Mouse (Mus musculus) liver, embryonic 15.5 days (tissue): ENCODE results near the gene Mnat1. TPM values are rescaled to one million over a fixed set of nuclear protein-coding genes. Genes with fewer than 3 reads are reported as not detected.
A peak's percentile ranks its signal among the peaks of the same experiment; 100 is the strongest.

ENCODE experiments used
- ATAC-seq: fragments of 200-750 bp; cut with Nextera tagmentation; 2 replicates; pipeline ENCODE4 v1.8.0; 2017; ENCODE audit warnings: moderate number of reproducible peaks, mild to moderate bottlenecking, moderate library complexity; ENCODE audit not compliant: insufficient read depth
- H3K27ac ChIP-seq: fragments of 300-500 bp; sonication (generic); replicated peaks from 2 replicates; pipeline ENCODE4 v1.5.1; 2015; ENCODE audit warnings: mild to moderate bottlenecking, inconsistent platforms
- H3K27me3 ChIP-seq: fragments of 300-500 bp; sonication (generic); 2 replicates; pipeline ENCODE4 v1.6.1; 2015; ENCODE audit warnings: mild to moderate bottlenecking, inconsistent platforms
- H3K36me3 ChIP-seq: fragments of 300-500 bp; sonication (generic); replicated peaks from 2 replicates; pipeline ENCODE4 v1.6.1; 2015; ENCODE audit warnings: moderate library complexity, mild to moderate bottlenecking, inconsistent platforms
- H3K4me1 ChIP-seq: fragments of 300-500 bp; sonication (generic); replicated peaks from 2 replicates; pipeline ENCODE4 v1.6.1; 2015; ENCODE audit warnings: inconsistent platforms
- H3K4me2 ChIP-seq: fragments of 300-500 bp; sonication (generic); 2 replicates; pipeline ENCODE4 v1.6.1; 2015; ENCODE audit warnings: moderate library complexity, mild to moderate bottlenecking, inconsistent platforms
- H3K4me3 ChIP-seq: fragments of 300-500 bp; sonication (generic); replicated peaks from 2 replicates; pipeline ENCODE4 v1.5.1; 2015; ENCODE audit warnings: mild to moderate bottlenecking, inconsistent platforms
- H3K9ac ChIP-seq: fragments of 300-500 bp; sonication (generic); 2 replicates; pipeline ENCODE4 v1.6.1; 2015; ENCODE audit warnings: moderate library complexity, mild to moderate bottlenecking, inconsistent platforms
- H3K9me3 ChIP-seq: fragments of 300-500 bp; sonication (generic); replicated peaks from 2 replicates; pipeline ENCODE4 v1.6.1; 2016; ENCODE audit warnings: inconsistent platforms
- WGBS: fragments of 180-500 bp; shearing (Covaris S2); methylation state at CpG from one replicate; pipeline ENCODE4 v1.1.7; 2015; ENCODE audit warnings: mixed read lengths; ENCODE audit not compliant: insufficient replicate concordance; 5-methylcytosine and 5-hydroxymethylcytosine counted together
- polyA plus RNA-seq: library from polyadenylated mRNA; unstranded; fragments of >200 nt; fragmentation: Nextera tagmentation; extraction: Ambion mirVana; gene quantifications from 2 replicates; pipeline ENCODE4 v1.2.1, GENCODE M21; 2015

Gene Mnat1
- polyA plus RNA-seq, 1 experiment from 2014 or later, result 8.0 TPM

DNA sequence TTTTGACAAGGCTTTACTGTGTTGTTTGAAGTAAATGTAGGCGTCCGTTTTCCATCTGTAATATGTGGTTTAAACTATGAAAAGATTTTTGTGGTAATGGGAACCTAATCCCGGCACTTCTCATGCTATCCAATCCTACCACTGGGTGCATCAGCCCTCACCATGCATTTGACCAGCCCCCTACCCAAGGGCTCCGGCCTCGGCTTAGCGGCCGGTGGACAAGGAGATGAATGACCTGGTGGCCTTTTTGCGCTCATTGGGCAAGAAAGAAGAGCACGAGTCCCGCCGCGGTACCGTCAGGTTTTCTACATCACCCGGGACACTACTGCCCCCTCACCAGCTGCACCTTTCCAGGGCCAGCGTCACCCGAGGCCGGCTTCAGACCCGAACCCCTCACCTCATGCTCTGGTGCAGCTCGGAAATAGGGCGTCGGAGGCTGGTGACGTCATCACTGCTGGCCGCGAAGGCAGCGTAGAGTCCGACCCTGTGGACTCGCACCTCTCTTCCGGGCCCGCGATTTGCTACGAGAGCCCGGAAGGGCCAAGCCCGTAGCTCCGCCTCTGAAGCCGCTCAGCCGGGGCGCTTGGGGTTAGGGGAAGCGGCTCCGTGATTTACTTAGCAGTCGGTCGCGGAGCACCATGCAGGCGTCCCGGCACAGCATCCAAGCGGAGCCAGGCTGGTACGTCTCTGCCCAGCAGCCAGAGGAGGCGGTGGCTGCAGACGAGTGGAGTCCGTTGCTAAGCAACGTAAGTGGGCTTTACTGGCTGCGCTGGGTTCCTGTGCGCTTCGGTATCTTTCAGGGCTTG, 163.0 kb downstream of the Mnat1 start, which contains the start of the genes Trmt5 and Slc38a6:
TSS of gene Trmt5 (minus strand) at position 424 of the 806 bp plus-strand sequence.
TSS of gene Slc38a6 (plus strand) at position 493 of the 806 bp plus-strand sequence.
- Histone ChIP-seq H3K27ac (peak within 1 kb of the TSS; percentile 45; the same call in 1 of the 2 replicates), H3K9me3 (no peaks in the 10 kb centered on the region)
- whole genome bisulfite sequencing, result under 1% methylated on average over 53 of the region's 53 CpGs

DNA sequence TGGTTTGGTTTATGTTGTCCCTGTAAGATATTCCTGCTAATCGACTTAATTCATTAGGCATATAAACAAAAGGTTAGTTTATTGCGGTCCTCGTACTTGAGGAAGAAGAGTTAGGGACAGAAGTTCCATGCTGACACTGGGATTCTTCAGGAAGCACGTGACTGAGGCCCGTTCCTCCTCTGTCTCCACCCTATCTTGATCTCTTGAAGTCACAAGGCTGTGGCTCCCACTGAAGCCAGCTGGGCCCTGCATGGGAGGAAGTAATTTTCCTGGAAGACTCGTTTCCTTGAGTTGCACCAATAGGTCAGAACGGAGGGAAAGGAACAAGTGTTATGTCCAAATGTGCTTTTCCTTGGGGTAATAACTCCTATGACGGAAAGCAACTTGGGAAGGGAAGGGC, 164.1 kb downstream of the Mnat1 start:
- Histone ChIP-seq H3K9ac (no peak overlapping the region), H3K36me3 (peaks cover 14% of the 10 kb centered on the region), H3K4me1 (peaks cover 21% of the 10 kb centered on the region), H3K9me3 (no peaks in the 10 kb centered on the region), H3K27ac (no peak overlapping the region), H3K27me3 (no peaks in the 10 kb centered on the region), H3K4me3 (peak overlapping the region; percentile 77), H3K4me2 (peak overlapping the region; percentile 79)
- no peak for ATAC-seq
- WGBS, result 46% methylated on average over 8 of the region's 8 CpGs

More for the DNA sequence above, 163.0 kb downstream of the Mnat1 start, which contains the start of the genes Trmt5 and Slc38a6:
- peaks cover 16% of the 10 kb centered on the region for H3K36me3 ChIP-seq
- H3K4me2 ChIP-seq, result peak within 1 kb of the TSS; percentile 79
- peak within 1 kb of the TSS; percentile 77 for H3K4me3 ChIP-seq
- H3K9ac ChIP-seq, result peak within 1 kb of the TSS; percentile 66
- ATAC-seq, result peak; percentile 94
- H3K27me3 ChIP-seq, result no peaks in the 10 kb centered on the region
- peaks cover 21% of the 10 kb centered on the region for H3K4me1 ChIP-seq

DNA sequence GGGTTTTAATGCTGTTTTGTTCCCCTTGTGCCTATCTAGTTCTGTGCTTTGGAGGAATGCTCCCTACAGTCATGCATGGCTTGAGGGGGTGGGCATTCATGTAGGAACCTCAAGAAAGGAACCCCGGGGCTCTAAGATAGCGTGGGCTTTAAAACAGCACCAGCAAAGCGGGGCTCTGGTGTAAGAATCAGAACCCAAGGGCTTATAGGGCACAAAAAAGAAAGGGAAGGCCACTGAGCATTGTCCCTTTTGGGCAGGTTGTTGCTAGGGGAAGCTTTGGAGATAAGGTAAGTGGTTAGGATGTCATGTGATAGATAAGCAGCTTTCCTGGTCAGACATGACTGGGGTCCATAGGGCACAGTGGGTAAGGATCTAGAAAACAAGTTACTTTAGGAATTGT, 165.1 kb downstream of the Mnat1 start:
- ATAC-seq, result no peak
- H3K27ac ChIP-seq, result no peak overlapping the region
- no peak overlapping the region for H3K4me3 ChIP-seq
- no peaks in the 10 kb centered on the region for H3K9me3 ChIP-seq
- peaks cover 12% of the 10 kb centered on the region for H3K36me3 ChIP-seq
- no peak overlapping the region; the same call in 1 of the 2 replicates for H3K4me2 ChIP-seq
- WGBS, result 70% methylated on average over 3 of the region's 3 CpGs
- peaks cover 21% of the 10 kb centered on the region for H3K4me1 ChIP-seq
- no peaks in the 10 kb centered on the region for H3K27me3 ChIP-seq
- H3K9ac ChIP-seq, result no peak overlapping the region

DNA sequence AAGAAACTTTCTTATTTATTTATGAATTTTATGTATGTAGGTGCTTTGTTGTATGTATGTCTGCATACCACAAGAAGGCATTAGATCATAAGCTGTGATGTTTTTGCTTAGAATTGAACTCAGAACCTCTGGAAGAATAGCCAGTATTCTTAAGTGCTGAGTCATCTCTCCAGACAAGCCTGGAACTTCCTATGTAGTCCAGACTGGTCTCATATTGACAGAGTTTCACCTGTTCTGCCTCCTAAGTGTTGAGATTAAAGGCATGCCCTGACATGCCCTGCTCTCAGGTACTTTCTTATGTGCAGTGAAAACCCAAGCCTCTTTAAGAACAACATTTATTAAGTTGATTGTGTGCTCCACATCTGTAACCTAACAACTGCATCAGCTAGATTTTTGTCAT, 171.4 kb downstream of the Mnat1 start:
- no peak overlapping the region for H3K4me2 ChIP-seq
- no peaks in the 10 kb centered on the region for H3K4me1 ChIP-seq
- H3K27me3 ChIP-seq, result no peaks in the 10 kb centered on the region
- ATAC-seq, result no peak
- no peaks in the 10 kb centered on the region for H3K9me3 ChIP-seq
- no peak overlapping the region for H3K4me3 ChIP-seq
- H3K27ac ChIP-seq, result no peak overlapping the region
- no peak overlapping the region for H3K9ac ChIP-seq
- H3K36me3 ChIP-seq, result peaks cover 6% of the 10 kb centered on the region; the same call in 1 of the 2 replicates

DNA sequence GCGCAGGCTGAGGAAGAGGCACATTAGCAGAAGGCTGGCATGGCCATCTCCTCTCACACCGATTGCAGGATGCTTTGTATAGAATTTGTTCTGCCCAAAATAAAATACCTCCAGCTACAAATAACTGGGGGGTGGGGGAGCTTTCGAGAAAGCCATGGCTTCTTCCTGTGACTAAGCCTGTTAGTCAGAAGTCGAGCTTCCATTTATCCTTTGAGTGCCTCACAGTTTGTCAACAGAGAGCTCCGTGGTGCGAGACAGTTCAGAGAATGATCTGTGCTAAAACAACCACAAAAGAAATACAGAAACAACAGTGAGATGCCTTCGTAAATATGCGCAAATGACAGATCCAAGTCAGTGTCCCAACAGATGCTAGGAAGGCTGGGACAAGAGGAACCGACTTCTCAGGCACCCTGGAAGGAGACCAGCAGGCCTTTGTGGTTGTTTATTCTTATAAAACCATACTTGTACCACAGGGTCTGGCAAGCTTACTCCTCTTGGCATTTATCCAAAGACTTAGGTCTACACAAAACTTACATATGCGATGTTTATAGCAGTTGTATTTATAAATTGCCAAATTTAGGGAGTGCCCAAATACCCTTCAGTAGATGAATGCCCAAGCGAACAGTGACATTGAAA, 172.1 kb downstream of the Mnat1 start:
- peaks cover 6% of the 10 kb centered on the region; the same call in 1 of the 2 replicates for H3K36me3 ChIP-seq
- no peaks in the 10 kb centered on the region for H3K4me1 ChIP-seq
- 72% methylated on average over 11 of the region's 11 CpGs for WGBS
- H3K27me3 ChIP-seq, result no peaks in the 10 kb centered on the region
- H3K9me3 ChIP-seq, result no peaks in the 10 kb centered on the region
- H3K9ac ChIP-seq, result no peak overlapping the region
- no peak overlapping the region for H3K27ac ChIP-seq
- H3K4me2 ChIP-seq, result no peak overlapping the region
- no peak overlapping the region for H3K4me3 ChIP-seq
- ATAC-seq, result no peak

- no peaks in the 10 kb centered on the region for H3K36me3 ChIP-seq
- H3K4me1 ChIP-seq, result no peaks in the 10 kb centered on the region
- no peak overlapping the region for H3K9ac ChIP-seq
- no peaks in the 10 kb centered on the region for H3K9me3 ChIP-seq
- no peak overlapping the region for H3K4me3 ChIP-seq
- WGBS, result 75% methylated on average over 5 of the region's 5 CpGs
- no peaks in the 10 kb centered on the region for H3K27me3 ChIP-seq
- H3K27ac ChIP-seq, result no peak overlapping the region
- no peak for ATAC-seq
- no peak overlapping the region for H3K4me2 ChIP-seq
Measured at GRCm38 (mm10) chr12:73298621-73299020, 175.1 kb downstream of the Mnat1 start.

- Histone ChIP-seq H3K4me3 (no peak overlapping the region), H3K27ac (no peak overlapping the region), H3K4me2 (no peak overlapping the region), H3K27me3 (no peaks in the 10 kb centered on the region), H3K9ac (no peak overlapping the region), H3K9me3 (no peaks in the 10 kb centered on the region), H3K4me1 (no peaks in the 10 kb centered on the region), H3K36me3 (no peaks in the 10 kb centered on the region)
- WGBS, result 71% methylated on average over 2 of the region's 2 CpGs
- no peak for ATAC-seq
Measured at GRCm38 (mm10) chr12:73300531-73300930, 177.0 kb downstream of the Mnat1 start.

DNA sequence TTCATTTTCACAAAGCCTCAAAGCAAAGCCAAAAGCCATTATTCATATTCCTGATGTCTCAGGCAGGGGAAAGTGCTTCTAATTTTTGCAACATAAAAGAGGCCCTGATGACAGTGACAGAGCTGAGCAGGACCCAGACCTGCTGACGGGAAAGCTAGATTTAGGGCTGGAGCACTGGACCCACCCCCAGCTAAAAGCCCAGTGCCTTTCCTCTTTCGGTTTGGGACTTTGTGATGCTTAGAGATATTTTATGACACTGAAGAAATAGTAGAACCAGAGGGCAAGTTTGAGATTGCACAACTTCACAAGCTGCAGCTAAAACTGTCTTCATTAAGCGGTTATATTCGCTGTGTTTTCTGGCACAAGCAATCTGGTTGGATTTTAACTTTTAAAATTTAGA, 181.1 kb downstream of the Mnat1 start:
- whole genome bisulfite sequencing, result 75% methylated on average over 4 of the region's 4 CpGs
- Histone ChIP-seq H3K36me3 (no peaks in the 10 kb centered on the region), H3K4me2 (no peak overlapping the region), H3K9me3 (no peaks in the 10 kb centered on the region), H3K4me3 (no peak overlapping the region), H3K4me1 (no peaks in the 10 kb centered on the region), H3K27ac (no peak overlapping the region), H3K9ac (no peak overlapping the region), H3K27me3 (no peaks in the 10 kb centered on the region)
- no peak for ATAC-seq

- no peak for ATAC-seq
- no peak overlapping the region for H3K9ac ChIP-seq
- WGBS, result 73% methylated on average over 4 of the region's 4 CpGs
- no peak overlapping the region for H3K27ac ChIP-seq
- H3K9me3 ChIP-seq, result no peaks in the 10 kb centered on the region
- H3K27me3 ChIP-seq, result no peaks in the 10 kb centered on the region
- H3K4me2 ChIP-seq, result no peak overlapping the region
- no peaks in the 10 kb centered on the region for H3K36me3 ChIP-seq
- H3K4me3 ChIP-seq, result no peak overlapping the region
- no peaks in the 10 kb centered on the region for H3K4me1 ChIP-seq
Measured at GRCm38 (mm10) chr12:73307750-73308149, 184.2 kb downstream of the Mnat1 start.

- Histone ChIP-seq H3K9ac (no peak overlapping the region), H3K4me1 (no peaks in the 10 kb centered on the region), H3K27ac (no peak overlapping the region), H3K27me3 (no peaks in the 10 kb centered on the region), H3K4me3 (no peak overlapping the region), H3K36me3 (no peaks in the 10 kb centered on the region), H3K9me3 (no peaks in the 10 kb centered on the region), H3K4me2 (no peak overlapping the region)
- 71% methylated on average over 2 of the region's 2 CpGs for WGBS
- no peak for ATAC-seq
Measured at GRCm38 (mm10) chr12:73308711-73309110, 185.2 kb downstream of the Mnat1 start.
